Mouse (Mus musculus) ES-Bruce4 (cell line): ENCODE data around the gene Relb.

Experiments used
- CTCF ChIP-seq: IDR thresholded peaks from one replicate; pipeline ENCODE4 v1.8.1; 2011; ENCODE audit warnings: low read depth, low read length
- POLR2A ChIP-seq: IDR thresholded peaks from one replicate; pipeline ENCODE4 v1.8.1; 2011; ENCODE audit warnings: low read length; ENCODE audit not compliant: insufficient read depth

DNA sequence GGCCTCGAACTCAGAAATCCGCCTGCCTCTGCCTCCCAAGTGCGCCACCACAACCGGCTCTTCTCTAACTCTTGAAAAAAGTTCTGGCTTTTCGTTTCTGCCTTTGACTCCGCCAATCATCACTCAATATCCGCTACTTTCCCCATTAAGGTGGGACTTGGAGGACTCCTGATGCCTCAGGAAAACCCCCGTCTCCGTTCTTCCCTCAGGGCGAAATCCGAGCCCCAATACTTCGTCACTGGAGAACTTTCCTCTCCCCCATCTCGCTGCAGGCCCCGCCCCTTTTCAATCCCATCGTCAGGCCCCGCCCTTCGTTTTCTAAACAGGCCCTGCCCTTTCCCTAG lies 1.1 kb downstream of the Relb start:
- TF ChIP-seq CTCF, result no peak
- no peak for TF ChIP-seq POLR2A
